Mouse (Mus musculus) left cerebral cortex, adult 18-20 months (tissue): ENCODE results near the gene Gm4869. TPM values are rescaled to one million over a fixed set of nuclear protein-coding genes. Genes with fewer than 3 reads are reported as not detected.
"Not testable (repeated sequence)": the region's sequence is repeated elsewhere in the genome, so short reads cannot be mapped to it uniquely, and the experiment has no call there.

Experiments used
- DNase-seq, 2 experiments: peaks; one replicate each; pipeline ENCODE4 v3.0.0; 2021 to 2022; ENCODE audit warnings: low spot score in 2 of 2, mixed read lengths in 1 of 2
- long read RNA-seq, 2 experiments: library from polyadenylated mRNA; stranded (forward); transcript quantifications; one replicate each; pipeline ENCODE4 v2.0.0; 2021
- total RNA-seq, 2 experiments: library from RNA; stranded (reverse); gene quantifications; 2 replicates each; pipeline ENCODE4 v1.2.3; 2021

Gm4869 gene
- total RNA-seq: not detected
- long read RNA-seq, experiment 1, partial matches to known transcripts: 0 of 1 reads
- long read RNA-seq, experiment 1, other reads (novel, unspliced or antisense): 1 of 1 reads
- long read RNA-seq, experiment 2, partial matches to known transcripts: 0 of 2 reads
- long read RNA-seq, experiment 2, other reads (novel, unspliced or antisense): 2 of 2 reads

DNA sequence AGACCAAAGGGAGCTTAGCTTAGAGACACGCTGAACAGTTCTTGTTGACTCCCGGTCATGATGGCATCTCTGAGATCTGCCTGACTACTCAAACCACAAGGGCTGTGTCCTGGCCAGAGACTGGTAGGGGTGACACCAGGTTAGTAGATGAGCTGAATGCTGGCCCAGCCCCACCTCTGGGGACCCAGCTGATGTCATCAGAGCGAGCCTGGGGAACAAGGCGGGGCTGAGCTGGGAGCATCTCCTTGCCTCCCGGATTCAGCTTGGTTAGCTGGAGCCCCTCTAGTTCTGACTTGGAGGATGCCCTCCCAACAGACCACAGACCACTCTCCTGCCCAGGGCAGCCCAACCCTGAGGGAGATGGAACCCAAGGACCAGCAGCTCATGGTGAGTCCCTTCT, at the start of gene Gm4869:
TSS of gene Gm4869 (plus strand) at position 301 of the 400 bp plus-strand sequence.
- DNase-seq: no peak

DNA sequence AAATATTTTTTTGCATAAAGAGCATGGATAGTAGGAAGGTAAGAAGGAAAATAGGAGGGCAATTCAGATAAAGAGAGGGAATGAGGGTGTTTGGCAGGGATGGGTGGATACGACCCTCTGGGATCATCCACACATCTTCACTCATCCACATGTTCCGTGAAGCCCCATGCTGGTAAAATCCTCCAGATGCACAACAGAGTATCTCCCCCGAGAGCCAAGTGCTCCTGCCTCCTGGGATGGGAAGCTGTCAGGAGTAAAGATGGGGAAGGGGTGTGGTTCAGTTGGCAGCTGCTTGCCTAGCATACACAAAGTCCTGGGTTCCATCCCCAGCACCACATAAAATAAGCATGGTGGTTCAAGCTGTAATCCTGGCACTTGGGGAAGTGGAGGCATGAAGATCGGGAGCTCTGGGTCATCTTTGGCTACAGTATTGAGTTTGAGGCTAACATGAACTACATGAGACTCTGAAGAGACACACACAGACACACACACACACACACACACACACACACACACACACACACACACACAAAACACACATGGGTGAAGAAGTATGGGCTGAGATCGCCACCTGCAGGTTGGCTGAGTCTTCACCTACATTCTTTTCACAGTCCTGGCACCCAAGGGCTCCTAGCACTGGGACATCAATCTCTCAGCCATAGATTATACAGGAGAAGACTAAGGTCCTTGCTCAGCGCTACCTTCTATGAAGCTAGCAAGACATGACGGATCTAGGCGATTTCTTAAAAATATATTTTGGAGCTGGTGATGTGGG, 49.1 kb upstream of the Gm4869 start:
- peak in 1 of 2 experiments; percentile 14 for DNase-seq

DNA sequence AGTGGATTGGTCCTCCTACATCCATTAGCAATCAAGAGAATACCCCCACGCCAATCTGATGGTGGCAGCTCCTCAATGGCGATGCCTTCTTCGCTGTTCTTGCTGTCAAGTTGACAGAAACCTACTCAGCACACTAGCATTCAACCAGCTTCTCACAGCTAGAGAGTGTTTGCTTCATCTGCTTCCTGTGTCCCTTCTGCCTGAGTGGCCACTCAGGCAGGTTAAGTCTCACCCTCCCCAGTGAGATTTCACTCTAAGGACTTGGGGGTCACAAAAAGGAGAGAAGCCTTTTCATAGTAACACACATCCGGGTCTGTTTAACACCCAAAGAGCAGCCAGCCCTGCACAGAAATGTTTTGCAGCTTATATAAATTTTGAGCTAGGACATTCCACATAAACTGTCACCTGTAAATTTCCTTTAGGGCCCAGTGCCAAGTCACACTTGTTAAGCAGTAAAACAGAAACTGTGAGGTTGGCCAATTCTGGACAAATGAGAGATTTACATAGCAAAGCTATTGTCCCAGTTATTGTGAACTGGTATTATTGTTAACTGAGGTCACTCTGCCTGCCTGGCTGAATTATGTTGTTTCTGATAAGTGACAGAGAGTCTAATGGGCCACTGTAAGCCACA, 42.7 kb upstream of the Gm4869 start:
- DNase-seq: no peak

DNA sequence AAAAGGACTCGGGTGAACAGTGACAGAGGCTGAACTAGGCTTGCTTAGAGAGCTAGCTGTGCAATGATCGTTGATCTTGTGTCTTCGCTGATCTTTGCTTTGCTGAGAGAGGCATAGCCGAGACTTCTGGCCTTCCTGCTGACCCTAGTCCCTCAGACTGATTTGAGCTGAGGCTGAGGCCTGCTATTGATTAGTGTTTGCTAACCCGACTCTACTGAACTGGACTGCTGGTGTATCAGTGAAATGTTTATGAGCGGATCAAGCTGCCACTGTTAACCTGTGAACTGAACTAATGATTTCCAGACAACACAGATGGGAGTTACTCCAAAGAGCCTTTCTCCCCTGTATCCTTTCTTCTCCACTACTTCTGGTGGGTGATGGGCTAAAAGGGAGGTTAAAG, 40.3 kb upstream of the Gm4869 start:
- DNase-seq: no peak

DNA sequence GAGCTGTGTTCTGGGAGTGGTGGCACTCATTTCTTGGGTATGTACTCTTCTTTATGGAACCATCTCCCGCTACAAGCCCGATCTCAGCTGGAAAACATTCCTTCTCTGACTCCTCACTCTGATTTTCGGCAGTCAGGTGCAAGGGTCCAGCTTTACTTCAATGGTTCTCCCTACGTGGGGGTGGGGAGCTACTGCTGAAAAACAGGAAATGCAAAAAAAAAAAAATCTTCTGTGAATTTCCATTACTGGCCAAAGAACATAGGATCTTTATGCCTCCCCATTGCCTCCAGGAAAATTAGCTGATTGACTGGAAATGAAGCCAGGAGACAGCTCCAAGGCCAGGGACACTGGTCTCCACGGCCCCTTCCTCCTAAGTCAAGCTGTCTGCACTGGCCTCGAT, 38.8 kb upstream of the Gm4869 start:
- no peak for DNase-seq

DNA sequence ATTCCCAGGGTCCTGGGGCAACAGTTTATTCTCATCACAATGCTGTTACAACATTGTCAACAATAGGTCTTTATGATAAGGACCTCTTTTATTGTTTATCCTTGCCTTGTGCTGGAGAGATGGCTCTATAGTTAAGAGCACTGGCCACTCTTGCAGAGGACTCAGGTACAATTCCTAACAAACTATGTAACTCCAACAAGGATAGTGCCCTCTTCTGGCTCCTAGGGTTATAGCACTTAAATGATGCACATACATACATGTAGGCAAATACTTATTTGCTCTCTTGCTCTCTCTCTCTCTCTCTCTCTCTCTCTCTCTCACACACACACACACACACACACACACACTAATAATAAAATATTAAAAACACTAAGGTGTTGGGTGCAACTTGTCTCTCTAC, 36.6 kb upstream of the Gm4869 start:
- DNase-seq: no peak

DNA sequence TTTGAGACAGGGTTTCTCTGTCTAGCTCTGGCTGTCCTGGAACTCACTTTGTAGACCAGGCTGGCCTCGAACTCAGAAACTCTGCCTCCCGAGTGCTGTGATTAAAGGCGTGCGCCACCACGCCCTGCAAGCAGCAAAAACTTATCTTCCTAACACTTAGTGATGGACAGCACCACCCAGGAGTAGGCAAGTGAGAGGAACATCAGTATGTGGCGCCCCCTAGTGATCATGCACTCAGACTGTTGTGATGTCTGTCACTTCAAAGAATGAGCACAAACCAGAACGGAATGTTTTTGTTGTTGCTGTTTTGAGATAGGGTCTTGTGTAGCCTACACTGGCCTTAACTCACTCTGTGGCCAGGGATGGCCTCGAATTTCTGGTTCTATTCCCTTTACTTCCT, 34.1 kb upstream of the Gm4869 start:
- DNase-seq: peak; percentile 48 to 71

DNA sequence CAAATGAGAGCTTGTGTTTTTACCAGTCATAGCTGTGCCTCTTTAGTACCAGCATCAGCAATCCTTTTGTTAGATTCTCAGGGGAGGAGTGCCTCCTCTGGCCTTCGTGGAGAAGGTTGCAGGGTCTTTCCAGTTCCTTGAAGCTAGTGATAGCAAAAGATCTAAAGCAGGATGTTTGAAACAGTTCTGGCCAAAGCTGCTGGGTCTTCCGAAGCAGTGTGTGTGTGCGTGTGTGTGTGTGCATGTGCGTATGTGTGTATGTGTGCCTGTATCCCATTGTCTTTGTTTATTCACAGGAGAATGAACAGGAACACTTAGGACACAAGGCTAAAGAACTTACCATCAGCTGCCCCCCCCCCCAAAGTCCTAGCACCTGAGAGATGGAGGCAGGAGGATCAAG, 30.8 kb upstream of the Gm4869 start:
- no peak for DNase-seq

DNA sequence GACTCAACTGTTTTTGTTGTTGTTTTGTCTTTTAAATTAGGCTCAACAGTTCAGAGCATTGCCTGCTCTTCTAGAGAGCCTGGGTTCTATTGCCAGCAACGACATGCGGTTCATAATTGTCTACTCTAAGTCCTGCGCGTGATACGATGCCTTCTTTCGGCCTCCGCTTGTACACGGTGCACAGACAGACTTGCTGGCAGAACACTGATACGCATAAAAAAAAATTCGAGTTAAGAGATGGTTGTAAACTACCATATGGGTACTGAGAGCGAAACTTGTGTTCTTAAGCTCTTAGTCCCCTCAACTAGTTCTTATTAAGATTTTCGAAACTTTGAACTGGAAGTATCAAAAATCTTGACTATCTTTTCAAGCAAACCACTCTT, 27.3 kb upstream of the Gm4869 start:
- DNase-seq: no peak

DNA sequence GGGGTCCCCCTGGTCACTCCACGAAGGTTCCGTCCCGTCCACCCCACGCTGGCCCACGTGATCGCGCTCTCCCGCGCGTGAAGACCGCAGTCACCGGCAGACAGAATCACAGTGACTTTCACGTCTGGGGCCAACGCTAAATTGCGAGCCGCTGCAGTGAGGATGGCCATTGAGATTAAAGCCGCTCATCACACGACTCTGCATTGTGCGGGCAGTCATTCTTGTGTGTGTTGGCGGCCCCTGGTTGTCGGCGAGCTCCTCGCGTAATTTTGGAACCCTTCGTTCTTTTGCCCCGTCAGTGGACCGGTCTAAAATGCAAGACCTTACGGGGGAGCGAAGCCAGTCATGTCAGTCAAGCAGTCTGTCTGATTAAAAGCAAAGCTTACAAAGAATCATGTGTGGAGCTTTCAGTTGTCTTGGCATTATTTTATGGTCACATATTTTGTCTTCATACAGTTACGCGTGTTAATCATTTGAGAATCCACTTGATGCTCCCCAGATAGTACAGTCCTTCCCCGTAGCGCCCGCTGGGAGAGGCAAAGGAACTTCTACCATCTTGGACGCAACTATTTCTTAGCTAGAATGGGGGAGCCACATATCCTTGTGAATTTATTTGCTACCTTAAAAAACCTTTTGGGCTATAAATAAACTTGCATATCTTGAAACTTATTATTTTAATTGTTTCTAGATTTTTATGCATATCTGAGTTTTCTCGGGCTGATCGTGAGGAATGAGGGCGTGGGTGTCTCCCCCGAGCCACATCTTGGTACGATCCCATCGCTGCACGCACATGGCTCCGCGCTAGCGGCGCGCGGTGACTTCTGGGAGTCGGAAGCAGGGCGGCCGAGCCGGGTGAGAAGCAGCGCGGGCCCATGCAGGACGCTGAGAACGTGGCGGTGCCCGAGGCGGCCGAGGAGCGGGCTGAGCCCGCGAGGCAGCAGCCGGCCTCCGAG, 26.7 kb upstream of the Gm4869 start, which contains the start of gene Eif3b:
TSS of gene Eif3b (plus strand) at position 840 of the 953 bp plus-strand sequence.
- DNase-seq: peak; percentile 89 to 90

DNA sequence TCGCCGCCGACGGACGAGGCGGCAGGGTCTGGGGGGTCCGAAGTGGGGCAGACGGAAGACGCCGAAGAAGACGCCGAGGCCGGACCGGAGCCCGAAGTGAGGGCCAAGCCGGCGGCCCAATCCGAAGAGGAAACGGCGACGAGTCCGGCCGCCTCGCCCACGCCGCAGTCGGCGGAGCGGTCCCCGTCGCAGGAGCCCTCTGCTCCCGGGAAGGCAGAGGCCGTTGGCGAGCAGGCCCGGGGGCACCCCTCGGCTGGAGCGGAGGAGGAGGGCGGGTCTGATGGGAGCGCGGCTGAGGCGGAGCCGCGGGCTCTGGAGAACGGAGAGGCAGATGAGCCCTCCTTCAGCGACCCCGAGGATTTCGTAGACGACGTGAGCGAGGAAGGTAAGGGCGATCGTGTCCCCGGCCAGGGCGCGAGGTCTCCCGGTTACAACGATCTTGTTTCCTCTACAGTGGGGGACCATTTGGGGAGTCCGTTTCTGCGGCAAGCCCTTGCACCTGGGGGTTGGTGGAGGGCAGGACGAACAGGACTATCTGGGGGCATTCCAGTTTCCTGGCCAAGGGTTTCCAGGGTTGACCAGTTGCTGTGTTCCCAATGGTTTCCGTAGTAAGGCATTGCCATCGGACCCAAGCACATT, 25.9 kb upstream of the Gm4869 start:
- peak in 1 of 2 experiments; percentile 10 for DNase-seq

DNA sequence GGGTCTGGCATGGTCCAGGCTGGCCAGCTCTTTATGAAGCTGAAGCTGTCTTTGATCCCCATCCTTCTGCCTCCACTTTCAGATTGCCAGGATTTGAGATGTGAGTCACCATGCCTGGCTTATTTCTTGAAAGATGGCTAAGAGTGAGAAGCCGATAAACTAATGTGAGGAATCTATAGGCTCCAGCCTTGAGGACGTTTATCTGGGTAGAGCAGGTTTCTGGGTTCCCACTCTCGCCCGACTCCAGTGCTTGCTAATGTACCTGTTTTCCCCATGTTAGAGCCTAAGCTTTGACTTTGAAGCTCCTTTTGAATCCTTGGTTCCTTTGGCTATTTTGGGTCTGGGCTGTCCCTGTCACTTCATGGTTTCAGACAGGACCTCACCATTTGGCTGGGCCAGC, 24.8 kb upstream of the Gm4869 start:
- DNase-seq: no peak

DNA sequence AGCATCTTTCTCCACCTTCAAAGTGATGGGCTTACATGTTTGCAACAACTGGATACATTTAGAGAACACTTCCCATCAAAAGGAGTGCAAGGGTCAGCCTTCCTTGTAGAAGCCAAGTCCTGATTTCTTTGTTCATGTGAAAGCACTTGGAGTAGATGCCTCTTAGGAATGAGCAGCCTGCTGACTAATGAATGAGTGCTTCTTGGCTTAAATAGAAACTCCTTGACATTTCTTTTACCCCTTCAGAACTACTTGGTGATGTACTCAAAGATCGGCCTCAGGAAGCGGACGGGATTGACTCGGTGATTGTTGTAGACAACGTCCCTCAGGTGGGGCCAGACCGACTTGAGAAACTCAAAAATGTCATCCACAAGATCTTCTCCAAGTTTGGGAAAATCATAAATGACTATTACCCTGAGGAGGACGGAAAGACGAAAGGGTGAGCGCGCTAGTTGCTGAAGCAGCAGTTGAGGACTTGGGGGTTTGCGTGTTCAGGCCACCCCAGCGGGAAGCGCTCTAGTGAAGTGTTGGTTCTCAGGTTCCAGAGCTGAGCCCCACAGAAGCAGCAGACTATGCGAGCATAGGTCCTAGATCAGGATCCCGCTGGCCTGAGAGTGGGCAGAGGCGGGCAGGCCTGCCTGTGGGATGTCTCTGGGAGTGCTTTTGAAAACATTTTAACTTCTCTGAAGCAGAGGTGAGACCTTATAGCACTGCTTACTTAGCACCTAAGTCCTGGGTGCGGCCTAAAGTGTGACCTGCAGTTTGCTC, 20.2 kb upstream of the Gm4869 start:
- DNase-seq: no peak

DNA sequence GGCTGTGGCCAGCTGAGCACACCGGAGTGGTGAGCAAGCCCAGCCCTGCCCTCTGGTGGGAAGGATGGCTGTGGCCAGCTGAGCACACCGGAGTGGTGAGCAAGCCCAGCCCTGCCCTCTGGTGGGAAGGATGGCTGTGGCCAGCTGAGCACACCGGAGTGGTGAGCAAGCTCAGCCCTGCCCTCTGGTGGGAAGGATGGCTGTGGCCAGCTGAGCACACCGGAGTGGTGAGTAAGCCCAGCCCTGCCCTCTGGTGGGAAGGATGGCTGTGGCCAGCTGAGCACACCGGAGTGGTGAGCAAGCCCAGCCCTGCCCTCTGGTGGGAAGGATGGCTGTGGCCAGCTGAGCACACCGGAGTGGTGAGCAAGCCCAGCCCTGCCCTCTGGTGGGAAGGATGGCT, 6.3 kb upstream of the Gm4869 start:
- DNase-seq: not testable (repeated sequence)

DNA sequence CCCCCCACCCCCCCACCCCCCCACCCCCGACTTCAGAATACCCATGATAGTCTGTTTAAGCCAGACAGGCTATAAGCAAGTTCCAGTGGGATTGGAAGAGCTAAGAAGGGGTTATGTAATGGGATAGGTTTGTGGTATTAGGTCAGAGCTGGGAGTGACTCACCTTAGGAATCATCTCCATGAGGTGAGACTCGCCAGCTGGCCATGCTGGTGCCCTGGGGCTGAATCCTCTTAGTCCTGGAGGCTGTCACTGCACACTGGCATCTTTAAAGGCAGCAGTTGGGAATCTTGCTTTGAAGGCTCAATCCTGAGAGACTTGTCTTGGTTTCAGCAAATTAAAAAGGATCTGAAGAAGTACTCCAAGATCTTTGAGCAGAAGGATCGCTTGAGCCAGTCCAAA, 4.0 kb upstream of the Gm4869 start:
- no peak for DNase-seq

DNA sequence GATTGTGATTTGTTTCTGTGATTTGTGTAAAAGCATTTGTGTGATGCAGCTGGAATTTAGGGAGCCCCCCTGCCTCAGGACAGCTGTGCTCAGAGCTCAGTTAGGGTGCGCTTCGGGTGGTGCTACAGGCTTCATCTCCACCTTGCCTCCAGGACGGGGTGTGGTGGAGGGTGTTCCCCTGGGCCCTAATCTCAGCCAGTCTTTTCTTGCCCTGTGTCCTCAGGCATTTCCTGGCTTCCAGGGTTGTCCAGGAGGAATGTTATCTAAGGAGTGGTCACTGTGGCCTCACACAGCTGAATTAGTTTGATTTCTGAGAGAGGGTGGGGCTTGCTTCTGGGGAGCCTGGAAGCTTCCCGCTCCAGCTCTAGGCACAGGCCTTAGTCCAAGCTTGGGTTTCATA, 1.4 kb upstream of the Gm4869 start:
- DNase-seq: no peak

DNA sequence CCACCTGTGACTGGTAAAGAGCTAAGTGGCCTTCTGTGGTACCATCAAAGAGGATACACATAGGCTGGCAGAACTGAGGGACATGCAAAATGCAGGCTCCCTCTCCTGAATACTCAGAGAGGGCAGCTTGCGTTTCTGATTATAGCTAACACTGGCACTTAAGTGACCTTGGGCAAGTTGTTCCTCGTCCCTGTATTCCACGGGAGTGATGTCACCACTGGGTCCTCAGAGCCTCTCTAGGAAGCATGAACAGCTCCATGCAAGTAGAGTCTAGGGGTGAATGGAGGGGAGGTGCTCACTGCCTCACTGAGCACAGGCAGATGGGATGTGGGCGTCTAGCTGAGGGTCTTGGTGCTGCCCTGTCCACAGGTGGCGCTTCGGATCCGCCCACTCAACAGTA, 609 bp downstream of the Gm4869 start:
- DNase-seq: no peak

DNA sequence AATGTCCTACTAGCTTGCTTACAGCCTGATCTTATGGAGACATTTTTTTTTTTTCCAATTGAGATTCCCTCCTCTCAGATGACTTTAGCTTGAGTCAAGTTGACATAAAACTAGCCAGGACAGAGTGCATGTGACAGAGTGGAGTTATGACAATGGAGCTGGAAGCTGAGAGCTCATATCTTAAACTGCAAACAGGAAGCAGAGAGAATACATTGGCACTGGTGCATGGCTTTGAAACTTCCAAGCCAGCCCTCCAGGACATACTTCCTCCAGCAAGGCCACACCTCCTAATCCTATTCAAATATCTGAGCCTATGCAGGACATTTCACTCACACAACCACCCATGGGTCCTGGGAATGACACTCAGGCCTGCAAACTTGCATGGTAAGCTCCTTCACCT, 9.0 kb downstream of the Gm4869 start:
- no peak for DNase-seq

DNA sequence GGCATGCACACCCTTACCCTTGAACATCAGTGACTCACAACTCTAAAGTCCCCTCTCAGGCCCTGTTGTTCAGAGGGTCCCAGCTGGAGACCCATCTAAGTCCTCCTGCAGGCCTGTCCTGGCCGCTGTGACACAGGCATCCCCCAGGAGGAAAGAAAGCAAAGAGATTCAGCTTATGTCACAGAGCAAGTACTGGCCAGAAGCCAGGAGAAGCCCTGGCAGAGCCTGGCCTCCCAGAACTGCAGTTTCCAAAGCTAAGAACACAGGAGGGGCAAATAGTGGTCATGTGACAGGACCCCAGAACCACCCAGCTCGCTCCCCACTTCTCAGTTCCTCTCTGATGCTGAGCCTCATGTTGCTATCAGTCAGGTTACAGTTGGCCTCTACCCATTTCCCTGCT, 10.0 kb downstream of the Gm4869 start:
- DNase-seq: no peak

DNA sequence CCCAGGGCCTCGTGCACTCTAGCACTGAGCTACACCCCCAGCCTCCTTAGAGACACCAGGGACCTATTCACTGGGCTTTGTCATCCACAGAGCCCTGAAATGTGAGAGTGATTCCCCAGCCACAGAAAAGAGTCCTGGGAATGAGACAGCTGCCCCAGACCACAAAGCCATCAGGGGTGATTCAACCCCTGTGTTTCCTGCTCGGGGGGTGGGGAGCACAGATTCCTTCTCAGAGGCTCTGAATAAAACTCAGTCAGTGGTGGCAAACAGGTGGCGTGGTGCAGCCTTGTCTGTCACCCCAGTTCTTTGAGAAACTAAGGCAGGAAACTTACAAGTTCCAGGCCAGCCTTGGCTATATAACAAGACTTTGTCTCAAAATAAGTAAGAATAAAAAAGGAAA, 16.0 kb downstream of the Gm4869 start:
- DNase-seq: no peak
